Mouse (Mus musculus) lung, postnatal 36 days (tissue): Measurements from ENCODE around the gene Gpr68.

Experiments
- DNase-seq: peaks from one replicate; pipeline ENCODE4 v3.0.0; 2022; ENCODE audit warnings: mixed read lengths

Gene Gpr68

DNA sequence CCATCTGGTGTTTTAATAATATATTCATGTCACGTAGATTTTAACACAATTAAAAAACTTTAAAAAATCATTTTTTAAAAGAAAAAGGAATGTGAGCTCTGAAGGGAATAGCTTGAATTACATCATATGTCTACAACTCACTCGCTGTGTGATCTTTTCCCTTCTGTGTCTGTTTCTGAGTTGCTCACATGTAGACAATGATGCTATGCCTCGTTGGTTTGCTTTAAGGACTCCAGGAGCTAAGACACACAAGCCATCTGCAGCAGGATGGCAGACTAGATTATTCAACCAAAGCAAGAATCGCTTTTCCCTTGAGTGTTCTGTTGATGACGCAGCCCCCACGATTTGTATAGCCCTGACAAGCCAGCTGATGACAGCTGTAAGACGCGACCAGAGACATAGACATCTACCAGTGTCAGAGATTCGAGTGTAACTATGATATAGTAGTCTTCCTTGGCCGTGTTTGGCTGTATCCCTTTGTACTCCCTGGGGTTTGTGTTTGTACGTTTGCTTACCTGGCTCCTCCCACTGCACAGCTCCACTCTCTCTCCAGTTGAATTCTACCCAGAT is 42.4 kb downstream of the Gpr68 start:
- DNase-seq = no peak

GRCm38 (mm10) chr12:100865072-100865471 is 42.9 kb downstream of the Gpr68 start:
- no peak for DNase-seq

- no peak for DNase-seq
These were observed 45.0 kb downstream of the Gpr68 start for GRCm38 (mm10) chr12:100862856-100863446.

- no peak for DNase-seq
These were observed 45.7 kb downstream of the Gpr68 start for GRCm38 (mm10) chr12:100862272-100862671.

DNA sequence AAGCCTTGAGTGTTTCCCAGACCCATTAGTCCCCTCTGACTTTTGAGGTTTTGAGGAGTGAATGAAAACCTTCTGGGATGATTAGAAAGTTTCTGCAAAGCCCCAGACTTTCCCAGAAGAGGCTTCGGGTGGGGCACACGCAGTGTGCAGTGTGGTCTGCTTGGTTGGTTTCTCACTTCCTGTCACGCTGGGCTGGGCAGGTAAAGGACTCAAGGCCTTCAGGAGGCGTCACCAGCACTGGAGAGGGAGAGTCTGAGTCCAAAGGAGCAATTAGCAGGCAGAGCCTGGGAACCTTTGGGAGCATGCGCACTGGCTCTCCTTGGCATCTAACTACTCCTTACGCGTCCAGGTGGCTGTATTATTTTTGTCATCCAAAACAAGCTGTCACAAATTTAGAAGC is 50.2 kb downstream of the Gpr68 start:
- DNase-seq = no peak

- no peak for DNase-seq
These were observed 51.7 kb downstream of the Gpr68 start for GRCm38 (mm10) chr12:100856337-100856736.

DNA sequence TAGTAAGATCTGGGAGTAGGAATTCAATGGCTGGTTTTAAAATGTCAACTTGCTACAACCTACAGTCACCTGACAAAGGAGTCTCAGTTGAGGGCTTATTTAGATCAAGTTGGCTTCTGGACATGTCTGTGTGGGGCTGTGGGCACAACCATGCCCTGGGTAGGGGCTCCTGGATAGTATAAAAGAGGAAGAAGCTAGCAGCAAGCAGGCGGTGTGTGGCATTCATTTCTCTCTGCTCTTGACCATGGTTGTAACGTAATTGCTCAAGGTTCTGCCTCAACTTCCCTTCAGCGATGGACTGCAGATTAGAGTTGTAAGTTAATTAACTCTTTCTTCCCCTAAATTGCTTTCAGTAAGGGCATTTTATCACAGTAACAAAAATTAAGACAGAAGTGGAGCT is 55.6 kb downstream of the Gpr68 start:
- no peak for DNase-seq

GRCm38 (mm10) chr12:100849421-100850138 is 58.4 kb downstream of the Gpr68 start:
- DNase-seq = peak; percentile 68

- DNase-seq = no peak
These were observed 60.4 kb downstream of the Gpr68 start for GRCm38 (mm10) chr12:100847437-100848080.

DNA sequence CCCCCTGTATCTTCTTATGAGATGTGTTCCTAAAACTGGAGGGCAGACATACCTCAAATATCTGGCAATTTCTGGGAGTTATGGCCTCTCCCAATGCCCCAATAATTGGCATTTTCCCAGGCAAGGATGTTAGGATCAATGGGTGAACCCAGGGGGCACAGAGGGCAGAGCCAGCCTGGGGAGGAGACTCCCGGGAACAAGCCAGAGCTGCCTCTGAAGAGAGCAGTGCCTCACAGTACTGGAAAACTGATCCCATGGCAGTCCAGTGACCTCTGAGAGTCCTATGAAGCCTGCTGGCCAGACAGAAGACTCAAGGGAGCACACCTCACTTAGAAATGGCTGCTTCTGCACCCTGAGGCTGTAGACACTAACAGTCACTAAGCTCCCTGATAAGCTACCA is 61.4 kb downstream of the Gpr68 start:
- DNase-seq = no peak

GRCm38 (mm10) chr12:100845829-100846228 is 62.2 kb downstream of the Gpr68 start:
- DNase-seq = no peak

GRCm38 (mm10) chr12:100844546-100844945 is 63.5 kb downstream of the Gpr68 start:
- no peak for DNase-seq

GRCm38 (mm10) chr12:100843171-100843570 is 64.8 kb downstream of the Gpr68 start:
- DNase-seq = no peak

GRCm38 (mm10) chr12:100841211-100841792 is 66.7 kb downstream of the Gpr68 start:
- DNase-seq = peak; percentile 93

DNA sequence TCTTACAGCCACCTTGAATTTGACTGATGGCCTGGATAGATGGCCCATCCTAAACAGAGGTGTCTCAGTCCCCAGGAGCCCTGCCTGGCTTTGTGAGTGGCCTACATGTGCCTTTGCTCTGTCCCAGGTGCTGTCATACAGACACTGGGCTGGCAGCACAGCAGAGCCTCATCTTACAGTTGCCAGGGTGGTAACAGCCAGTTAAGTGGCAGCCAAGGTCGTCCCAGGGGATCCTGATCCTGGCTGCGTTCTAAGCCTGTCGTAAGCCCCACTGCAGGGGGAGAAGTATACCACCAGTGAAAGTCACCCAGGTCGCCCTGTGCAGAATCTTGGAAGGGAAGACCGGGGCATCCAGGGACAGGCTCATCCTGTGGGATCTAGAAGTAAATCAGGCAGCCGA is 68.1 kb downstream of the Gpr68 start:
- DNase-seq = no peak

DNA sequence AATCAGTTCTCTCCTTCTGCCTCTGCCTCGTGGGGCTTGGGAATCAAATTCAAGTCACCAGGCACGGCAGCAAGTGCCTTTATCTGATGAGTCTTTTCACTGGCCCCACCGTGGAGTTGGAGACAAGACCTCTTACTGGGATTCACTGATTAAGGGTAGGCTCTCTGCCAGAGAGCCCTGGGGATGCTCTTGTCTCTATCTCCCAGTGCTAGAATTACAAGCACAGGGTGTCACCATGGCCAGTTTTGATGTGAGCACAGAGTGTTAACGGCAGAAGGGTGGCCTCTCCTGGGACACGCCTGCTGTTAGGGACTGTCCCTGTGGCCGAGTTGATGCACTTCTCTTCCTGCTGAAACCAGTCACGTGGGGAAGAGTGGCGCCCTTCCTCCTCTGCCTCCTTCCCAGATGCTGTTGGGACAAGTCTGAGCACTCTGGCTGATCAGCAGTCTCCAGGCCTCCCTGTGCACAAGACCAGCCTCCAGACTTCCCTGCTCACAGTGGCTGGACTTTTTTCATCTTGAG is 68.9 kb downstream of the Gpr68 start:
- DNase-seq = peak; percentile 28

DNA sequence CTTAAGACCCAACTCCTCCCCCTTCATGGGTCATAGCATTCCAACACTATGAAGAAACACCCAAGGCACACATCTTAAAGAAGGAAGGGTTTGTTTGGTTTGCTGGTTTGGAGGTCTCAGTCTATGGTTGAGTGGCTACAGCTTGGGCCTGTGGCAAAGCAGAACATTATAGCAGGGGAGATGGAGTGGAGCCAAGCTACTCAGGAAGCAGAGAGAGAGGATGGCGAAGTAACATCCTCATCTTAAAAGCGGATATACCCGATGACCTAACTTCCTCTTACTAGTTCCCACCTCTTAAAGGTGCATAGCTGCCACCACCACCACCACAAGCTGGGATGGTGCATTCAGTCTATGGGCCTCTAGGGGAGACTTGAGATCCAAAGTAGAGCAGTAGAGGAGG is 70.8 kb downstream of the Gpr68 start:
- peak; percentile 47 for DNase-seq

GRCm38 (mm10) chr12:100831629-100832325 is 76.2 kb downstream of the Gpr68 start:
- no peak for DNase-seq

GRCm38 (mm10) chr12:100831021-100831420 is 77.0 kb downstream of the Gpr68 start:
- peak; percentile 15 for DNase-seq
